Mouse (Mus musculus): ENCODE results near the gene Pex11b. TPM values are rescaled to one million over a fixed set of nuclear protein-coding genes. Genes with fewer than 3 reads are reported as not detected.
"Not testable (repeated sequence)": the region's sequence is repeated elsewhere in the genome, so short reads cannot be mapped to it uniquely, and the experiment has no call there.

Gene Pex11b
- 10 to 100 TPM; 33.9 to 41.4 (median 36.5) TPM for total RNA-seq (2022)

DNA sequence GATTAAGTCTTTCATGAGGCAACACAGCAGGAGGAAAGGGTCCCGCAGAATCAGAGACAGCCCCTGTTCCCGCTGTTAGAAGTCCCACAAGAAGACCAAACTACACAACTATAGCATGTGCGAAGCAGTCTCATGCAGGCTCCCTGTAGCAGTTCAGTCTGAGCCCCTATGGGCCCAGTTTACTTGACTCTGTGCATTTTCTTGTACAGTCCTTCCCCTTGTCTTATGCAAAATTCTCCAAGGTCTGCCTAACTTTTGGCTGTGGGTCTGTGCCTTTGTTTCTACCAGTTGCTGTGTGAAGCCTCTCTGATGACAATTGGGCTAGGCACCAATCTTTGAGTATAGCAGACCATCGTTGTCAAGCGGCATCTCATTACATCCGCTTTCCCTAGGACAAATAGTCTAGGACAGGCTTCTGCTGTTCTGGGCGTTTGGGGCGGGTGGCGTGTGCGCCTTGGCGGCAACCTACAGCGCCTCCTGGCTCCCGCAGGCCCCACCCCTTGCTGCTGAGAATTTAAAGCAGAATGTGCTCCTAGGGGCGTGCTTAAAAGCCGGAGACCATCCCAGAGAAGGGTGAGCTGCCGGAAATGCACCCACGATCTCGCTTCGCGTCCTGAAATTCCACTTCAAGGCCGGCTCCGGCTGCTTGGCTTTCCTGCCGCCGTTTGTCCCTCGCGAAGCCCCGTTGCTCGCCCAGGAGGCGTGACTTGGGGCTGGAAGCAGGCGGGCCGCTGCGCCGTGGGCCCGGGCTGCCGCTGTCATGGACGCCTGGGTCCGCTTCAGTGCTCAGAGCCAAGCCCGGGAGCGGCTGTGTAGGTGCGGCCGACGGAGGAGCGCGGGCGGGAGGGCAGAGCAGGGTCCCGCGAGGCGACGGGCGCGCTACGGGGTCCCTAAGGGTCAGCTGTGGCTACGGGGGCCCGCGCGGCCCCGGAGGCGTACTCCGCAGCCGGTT, at the start of gene Pex11b, which contains the start of gene Gm42957:
Pex11b (plus strand) TSS at position 449 of the 952 bp plus-strand sequence.
Gm42957 (plus strand) TSS at position 547 of the 952 bp plus-strand sequence.
- DNase-seq (ENCODE audit: low spot score), result peak; percentile 91

DNA sequence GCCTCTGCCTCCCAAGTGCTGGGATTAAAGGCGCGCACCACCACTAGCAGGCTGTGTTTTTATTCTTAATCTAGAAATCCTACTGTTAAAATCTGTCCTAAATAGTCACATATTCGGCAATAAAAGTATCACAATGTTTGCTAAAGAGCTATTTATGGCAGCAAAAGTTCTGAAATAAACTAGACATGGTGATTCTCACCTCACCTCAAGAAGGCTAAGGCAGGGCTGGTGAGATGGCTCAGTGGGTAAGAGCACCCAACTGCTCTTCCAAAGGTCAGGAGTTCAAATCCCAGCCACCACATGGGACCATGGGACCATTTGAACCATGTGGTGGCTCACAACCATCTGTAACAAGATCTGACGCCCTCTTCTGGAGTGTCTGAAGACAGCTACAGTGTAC, 44.5 kb upstream of the Pex11b start:
- no peak for DNase-seq (ENCODE audit: low spot score)

DNA sequence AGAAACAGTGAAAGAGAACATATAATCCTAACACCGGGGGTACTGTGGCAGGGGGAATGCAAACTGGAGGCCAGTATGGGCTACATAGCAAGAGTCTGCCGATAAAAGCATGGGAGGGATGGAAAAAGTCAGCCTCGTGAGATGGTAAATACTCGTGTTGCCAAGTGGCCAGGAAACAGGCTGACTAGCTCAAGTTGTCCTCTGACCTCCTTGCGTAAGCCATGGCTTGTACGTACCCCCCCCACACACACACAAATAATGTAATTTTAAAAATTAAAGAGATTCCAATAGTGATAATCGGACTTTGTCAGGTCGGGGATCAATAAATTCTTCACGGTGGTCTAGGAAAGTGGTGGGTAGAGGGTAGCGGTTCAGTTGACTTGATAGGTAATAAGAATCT, 41.8 kb upstream of the Pex11b start:
- DNase-seq (ENCODE audit: low spot score), result peak; percentile 28

DNA sequence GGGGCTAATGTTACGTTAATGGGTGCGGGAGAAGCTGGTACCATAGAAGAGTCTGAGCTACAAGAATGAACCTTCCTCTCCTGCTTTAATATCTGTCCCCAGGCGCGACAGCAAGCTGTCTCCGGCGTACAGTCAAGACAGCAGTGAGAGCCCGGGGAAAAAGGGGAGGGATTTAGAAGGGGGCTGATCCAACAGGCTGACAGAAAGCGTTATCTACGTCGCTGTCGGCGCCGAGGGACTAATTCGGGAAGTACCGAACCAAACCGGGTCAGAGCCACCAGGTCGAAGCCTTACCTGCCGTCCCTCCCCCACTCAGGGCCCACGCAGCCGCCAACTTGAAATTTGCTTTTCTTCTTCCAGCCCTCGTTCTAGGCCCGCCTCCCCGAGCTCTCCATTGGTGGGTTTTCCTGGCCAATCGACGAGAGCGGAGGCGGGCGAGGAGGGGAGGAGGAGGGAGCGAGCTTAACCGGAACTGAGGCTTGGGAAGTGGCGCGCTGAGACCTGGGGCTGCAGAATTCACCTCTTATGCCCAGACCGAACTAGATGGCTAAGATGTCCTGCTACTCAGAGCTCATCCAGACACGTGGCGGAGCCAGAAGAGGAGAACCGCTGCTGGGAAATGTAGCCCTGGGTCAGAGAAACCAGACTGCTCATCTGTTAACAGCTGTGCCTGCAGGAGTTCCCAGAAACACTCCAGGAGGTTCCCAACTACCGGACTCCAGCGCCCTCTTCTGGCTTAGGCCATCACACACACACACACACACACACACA, 41.2 kb upstream of the Pex11b start, which contains the start of gene Polr3gl:
Polr3gl (minus strand) TSS at position 392 of the 771 bp plus-strand sequence.
- peak; percentile 94 for DNase-seq (ENCODE audit: low spot score)

- no peak for DNase-seq (ENCODE audit: low spot score)
These were observed 40.3 kb upstream of the Pex11b start for GRCm38 (mm10) chr3:96594851-96595250.

DNA sequence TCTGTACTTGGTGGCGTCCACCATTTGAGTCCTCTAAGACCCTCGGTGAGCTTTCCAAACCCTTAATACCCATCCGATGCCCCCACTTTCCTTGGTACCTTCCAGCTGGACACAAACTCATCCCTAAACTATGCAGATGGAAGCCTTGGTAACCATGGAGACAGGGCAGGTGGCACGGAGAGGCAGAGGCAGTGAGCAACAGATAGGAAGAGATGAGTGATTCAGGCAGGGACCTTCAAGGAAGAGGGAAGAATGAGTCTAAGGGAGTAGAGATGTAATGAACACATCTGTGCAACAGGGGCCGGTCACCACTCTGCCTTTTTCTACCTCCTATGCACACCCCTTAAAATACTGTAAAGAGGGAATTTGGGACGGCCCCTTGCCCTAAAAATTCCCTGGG, 39.5 kb upstream of the Pex11b start:
- no peak for DNase-seq (ENCODE audit: low spot score)

DNA sequence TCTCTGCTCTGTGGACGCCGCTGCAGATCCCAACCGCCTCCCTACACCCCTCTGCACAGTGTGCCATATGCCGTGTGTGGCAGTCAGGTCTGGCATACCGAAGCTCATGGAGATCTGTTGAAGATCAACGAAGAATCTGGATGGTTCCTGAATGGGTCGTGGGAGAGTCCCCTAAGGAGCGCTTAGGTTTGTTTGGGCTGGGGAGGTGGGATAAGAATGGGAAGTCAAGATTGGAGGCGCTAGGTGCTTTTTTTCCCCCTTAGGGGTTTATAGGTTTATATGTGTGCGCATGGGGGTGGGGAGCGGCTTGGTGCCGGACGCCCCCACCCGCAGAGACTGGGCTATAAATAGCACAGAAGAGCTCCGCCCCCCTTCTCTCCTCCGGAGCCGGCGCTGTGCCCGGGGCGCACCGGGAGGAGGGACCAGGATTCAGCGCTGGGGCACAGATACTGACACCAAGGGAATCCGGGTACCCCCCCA, 38.9 kb upstream of the Pex11b start, which contains the start of gene Ankrd34a:
Ankrd34a (plus strand) TSS at position 409 of the 480 bp plus-strand sequence.
- peak; percentile 50 for DNase-seq (ENCODE audit: low spot score)

GRCm38 (mm10) chr3:96596855-96597254, 38.3 kb upstream of the Pex11b start:
- DNase-seq (ENCODE audit: low spot score), result no peak

DNA sequence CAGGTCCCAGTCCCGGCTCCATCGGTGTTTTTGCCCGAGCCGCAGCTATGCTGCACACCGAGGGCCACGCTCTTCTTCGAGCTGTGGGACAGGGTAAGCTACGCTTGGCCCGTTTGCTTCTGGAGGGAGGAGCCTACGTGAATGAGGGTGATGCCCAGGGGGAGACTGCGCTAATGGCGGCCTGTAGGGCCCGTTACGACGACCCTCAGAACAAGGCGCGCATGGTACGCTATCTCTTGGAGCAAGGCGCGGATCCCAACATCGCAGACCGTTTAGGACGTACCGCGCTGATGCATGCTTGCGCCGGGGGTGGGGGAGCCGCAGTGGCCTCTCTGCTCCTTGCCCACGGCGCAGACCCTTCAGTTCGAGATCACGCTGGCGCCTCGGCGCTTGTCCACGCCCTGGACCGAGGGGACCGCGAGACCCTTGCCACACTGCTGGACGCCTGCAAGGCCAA, 37.7 kb upstream of the Pex11b start:
- no peak for DNase-seq (ENCODE audit: low spot score)

DNA sequence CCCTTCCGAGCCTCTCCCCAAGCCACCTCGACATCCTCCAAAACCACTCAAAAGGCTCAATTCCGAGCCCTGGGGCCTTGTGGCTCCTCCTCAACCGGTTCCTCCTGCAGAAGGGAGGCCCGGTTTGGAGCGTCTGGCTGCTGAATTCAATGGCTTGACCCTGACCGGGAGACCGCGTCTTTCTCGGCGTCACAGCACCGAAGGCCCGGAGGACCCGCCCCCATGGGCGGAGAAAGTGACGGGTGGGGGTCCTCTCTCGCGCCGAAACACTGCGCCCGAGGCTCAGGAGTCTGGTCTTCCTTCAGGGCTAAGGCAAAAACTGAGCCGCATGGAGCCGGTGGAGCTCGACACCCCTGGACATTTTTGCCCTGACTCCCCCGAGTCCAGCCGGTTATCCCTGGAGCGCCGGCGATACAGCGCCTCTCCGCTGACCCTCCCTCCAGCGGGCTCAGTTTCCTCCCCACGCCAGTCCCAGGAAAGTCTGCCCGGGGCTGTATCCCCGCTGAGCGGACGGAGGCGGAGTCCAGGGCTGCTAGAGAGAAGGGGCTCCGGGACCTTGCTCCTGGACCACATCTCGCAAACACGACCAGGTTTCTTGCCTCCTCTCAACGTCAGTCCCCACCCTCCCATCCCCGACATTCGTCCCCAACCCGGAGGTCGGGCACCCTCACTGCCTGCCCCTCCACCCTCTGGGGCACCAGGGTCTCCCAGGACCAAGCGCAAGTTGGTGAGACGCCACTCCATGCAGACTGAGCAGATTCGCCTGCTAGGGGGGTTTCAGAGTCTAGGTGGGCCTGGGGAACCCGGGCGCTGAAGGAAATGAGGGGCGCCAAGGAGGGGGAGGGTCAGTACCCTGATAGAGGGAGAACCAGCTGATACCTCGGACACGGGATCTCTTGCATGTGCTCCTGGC, 36.8 kb upstream of the Pex11b start:
- peak; percentile 84 for DNase-seq (ENCODE audit: low spot score)

GRCm38 (mm10) chr3:96599069-96599393, 36.1 kb upstream of the Pex11b start:
- no peak for DNase-seq (ENCODE audit: low spot score)

- no peak for DNase-seq (ENCODE audit: low spot score)
These were observed 35.8 kb upstream of the Pex11b start for GRCm38 (mm10) chr3:96599411-96599810.

DNA sequence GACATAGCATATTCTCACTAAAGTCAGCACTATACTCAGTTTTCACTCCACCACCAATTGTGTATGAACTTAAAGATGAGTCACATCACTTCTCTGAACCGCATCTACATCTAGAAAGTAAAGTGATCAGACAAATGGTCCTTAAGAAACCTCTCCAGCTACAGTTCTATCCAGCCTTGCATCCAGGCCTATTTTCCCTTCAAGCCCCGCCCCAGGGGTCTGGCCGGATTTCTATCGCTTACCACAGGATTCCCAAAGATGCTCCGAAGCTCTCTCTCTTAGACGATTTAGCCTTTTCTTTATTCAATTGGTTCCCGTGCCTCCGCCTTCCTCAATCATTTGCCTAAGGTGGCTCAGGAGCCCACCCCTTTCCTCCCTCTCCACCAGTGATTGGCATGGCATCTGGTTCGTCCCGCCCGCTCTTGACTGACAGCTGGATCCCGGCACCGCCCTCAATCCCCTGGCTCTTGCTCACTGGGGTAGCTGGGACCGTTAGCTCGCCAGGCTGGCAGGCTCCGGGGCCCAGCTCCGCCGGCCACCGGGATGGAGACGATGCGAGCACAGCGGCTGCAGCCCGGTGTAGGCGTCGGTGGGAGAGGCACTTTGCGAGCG, 34.4 kb upstream of the Pex11b start, which contains the start of gene Lix1l:
Lix1l (plus strand) TSS at position 511 of the 612 bp plus-strand sequence.
- DNase-seq (ENCODE audit: low spot score), result peak; percentile 96

GRCm38 (mm10) chr3:96601251-96601787, 33.9 kb upstream of the Pex11b start:
- DNase-seq (ENCODE audit: low spot score), result peak; percentile 88

GRCm38 (mm10) chr3:96601941-96602703, 33.1 kb upstream of the Pex11b start:
- peak; percentile 55 for DNase-seq (ENCODE audit: low spot score)

DNA sequence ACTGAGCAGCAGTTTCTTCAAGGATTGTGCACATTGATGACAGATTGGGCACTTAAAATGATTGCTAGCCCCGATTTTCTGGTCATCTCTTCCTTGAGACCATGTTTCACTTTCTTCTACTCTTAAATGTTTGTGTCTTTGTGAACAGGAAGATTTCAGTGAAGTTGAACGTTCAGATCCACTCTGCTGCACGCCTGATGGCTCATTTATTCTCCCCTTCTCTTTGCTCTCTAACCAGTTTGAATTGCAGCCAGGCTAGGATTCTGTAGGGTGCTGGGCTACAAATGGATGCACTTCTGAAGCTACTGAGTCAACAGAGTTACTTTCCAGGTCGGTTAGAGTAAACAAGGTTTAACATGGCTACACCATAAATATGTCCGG, 32.5 kb upstream of the Pex11b start:
- DNase-seq (ENCODE audit: low spot score), result no peak

DNA sequence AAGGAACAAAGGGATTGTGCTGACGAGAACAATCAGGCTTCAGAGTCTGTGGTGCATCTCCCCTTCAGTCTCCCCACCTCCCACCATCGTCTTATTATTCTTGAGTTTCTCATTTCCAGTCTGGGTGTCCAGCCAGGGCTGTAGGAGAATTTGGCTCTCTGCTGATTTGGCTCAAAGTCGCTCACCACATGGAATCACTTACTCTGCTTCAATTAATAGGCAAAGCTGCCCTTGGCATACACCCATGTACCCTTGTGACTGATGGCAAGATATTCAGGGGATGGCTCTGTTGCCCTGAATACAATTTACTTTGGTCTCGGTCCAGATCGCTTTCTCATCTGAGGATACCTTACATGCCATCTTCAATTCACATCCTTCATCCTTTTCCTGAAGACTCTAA, 31.9 kb upstream of the Pex11b start:
- no peak for DNase-seq (ENCODE audit: low spot score)

- not testable (repeated sequence) for DNase-seq (ENCODE audit: low spot score)
These were observed 29.2 kb upstream of the Pex11b start for GRCm38 (mm10) chr3:96606007-96606406.

DNA sequence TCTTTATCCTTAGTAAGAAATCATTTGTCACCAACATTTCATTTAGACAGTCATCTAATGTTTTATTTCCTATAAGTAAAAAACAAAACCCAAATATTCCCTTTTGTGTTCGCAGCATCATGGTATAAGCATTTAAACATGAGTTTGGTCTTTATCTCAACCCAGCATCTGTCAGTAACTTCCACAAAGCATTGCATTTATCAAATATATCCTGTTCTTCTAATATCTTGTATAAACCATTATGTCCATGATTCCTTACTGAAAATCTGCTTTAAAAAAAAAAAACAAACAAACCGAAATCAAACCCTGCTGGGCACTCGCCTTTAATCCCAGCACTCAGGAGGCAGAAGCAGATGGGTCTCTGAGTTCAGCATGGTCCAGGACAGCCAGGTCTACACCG, 28.6 kb upstream of the Pex11b start:
- no peak for DNase-seq (ENCODE audit: low spot score)
